Mouse (Mus musculus): ENCODE results near the gene Trp73.

Gene Trp73

DNA sequence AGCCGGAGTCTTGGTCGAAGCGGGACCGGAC, at the start of gene Trp73:
Trp73 (minus strand) TSS at position 27 of the 31 bp plus-strand sequence.
- no peak for DNase-seq (ENCODE audit: low read depth)

DNA sequence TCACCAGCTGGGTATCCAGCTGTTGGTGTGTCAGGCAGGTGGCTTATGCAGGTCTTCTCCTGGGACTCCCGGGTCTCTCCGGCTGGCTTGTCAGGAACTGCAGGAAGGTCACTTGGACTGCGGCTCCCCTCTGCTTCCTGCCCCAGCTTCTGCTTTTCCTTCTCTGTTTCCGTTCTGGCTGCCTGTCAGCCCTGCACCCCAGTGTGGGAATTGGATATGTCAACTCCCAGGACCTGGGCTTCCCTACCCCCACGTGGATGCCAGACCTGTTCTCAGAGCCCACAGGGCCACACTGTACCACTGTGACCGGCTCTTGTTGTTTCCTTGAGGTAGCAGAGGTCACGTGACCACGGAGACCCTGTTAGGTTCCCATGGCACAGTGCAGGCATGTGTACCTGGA, 48.9 kb upstream of the Trp73 start:
- DNase-seq (ENCODE audit: low read depth), result no peak

DNA sequence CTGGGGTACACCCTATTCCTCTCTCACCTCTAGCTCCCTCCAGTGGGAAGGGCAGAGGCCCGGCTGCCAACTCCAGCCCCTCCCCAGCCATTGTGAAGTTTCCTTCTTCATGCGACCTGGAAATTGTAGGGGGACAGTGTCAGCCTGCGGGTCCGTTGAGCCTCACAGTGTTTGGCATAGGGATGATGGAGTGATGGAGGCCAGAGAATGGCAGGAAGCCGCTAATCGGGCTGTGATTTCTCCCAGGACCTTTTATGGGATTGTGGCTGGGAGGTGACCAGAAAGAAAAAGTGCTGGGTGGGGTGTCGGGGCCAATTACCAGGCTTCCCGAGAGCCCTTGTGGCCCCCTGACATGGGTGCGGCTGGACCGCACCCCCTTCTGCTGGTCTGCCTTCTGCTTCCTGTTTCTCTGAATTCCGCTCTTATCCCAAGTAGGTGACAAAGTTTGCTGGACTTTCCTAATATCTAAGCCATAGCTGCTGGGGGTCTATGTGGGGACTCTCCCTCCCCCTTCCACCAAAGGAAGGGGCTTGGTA, 46.1 kb upstream of the Trp73 start:
- no peak for DNase-seq (ENCODE audit: low read depth)

DNA sequence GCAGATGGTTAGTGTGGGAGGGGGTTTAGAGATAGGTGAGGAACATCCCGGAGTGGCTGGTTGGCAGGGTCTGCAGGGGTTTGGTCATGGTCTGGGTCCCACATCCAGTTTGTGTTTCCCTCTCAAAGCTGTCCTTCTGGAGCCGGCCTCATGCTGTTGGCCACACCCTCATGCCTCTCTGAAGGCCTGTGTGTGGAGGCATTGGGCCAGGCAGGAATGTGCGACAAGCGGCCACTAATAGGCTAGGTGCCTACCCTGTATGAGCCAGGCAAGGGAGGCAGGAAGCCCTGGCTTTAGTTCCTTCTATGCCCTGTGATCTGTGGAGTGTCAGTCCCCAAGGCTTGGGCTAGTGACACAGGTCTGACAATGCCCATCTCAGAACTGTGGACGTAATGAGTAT, 45.0 kb upstream of the Trp73 start:
- no peak for DNase-seq (ENCODE audit: low read depth)

DNA sequence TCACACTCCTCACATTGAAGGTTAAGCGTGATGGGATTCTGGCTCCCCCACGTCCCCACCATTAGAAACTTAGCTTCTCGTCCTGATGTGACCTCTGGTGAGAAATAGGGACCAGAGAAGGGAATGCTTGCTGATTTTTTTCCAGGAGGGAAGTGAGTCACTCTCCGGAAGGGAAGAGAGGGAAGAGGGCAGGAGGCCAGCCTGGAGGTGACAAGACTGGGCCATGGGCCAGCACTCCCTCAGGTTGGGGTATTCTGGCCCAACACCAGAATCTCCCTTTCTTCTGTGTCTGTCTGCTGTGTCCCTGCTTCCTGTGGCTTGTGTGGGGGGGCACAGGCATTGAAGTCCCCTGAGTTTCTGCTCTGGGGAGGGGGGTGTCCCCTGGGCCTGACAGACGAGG, 43.6 kb upstream of the Trp73 start:
- no peak for DNase-seq (ENCODE audit: low read depth)

DNA sequence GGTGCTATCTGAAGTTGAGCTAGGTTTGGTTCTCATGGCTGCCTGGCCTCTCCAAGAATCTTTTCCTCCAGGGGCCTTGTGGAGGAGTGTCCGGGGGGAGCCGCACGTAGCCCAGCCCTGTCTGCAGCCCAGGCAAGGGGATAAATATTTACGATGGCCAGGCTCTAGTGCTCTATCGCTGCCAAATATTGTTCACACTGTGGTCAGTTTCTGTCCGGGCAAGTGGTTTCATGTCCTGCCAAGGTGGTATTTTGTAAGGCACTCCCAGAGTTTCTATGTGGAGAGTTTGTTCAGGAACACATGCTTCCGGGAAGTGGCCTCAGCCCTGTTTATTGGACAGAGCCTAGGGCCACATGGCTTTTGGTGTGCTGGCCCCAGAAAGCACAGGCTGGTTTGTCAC, 41.0 kb upstream of the Trp73 start:
- DNase-seq (ENCODE audit: low read depth), result no peak

DNA sequence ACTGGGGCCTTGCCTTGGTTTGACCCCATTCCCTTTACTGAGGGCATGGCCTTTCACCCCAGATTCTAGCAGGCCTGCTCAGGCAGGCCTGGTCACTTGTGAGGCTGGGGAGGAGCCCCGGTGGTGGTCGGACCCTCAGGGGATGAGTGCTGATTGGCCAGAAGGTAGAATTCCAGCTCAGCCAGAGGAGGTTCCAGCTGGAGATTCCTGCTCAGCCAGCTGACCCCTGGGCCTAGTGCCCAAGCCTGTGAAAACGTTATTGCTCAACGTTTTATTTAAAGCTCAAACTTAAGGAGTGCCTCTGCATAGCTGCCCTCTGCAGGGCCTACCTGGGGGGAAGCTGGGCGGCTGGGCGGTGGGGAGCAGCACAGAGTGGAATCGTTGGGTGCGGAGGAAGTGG, 37.2 kb upstream of the Trp73 start:
- DNase-seq (ENCODE audit: low read depth), result peak; percentile 38

DNA sequence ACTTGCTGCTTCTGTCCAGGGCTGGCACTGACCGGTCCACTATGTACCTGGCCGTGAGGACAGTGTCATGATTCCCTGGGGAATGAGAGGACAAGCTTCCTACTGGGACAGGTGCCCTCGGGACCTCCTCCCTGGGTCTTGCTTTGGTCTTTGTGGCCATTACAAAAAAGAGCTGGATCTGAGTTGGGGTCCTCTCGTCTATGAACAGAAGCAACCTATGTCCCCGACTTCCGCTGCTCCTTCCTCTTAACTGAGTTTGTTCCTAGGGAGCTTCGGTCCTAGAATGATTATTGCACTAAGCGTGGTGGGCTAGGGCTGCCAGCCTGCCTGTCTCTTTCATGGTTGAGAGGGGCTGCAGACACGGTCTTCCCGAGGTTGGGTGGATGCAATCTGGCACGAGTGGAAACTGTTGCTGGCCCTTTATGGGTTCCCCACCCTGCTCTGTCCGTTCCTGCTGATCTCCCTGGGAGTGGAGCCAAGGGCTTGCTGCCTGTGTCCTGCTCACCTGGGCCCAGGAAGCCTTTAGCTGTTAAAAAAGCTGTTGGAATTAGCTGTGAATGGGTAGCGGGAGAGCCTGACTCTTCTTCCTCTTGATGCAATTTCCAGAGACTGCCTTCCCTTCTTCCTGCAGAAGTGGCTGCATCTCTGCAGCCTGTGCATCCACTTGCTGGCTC, 32.1 kb upstream of the Trp73 start:
- no peak for DNase-seq (ENCODE audit: low read depth)

DNA sequence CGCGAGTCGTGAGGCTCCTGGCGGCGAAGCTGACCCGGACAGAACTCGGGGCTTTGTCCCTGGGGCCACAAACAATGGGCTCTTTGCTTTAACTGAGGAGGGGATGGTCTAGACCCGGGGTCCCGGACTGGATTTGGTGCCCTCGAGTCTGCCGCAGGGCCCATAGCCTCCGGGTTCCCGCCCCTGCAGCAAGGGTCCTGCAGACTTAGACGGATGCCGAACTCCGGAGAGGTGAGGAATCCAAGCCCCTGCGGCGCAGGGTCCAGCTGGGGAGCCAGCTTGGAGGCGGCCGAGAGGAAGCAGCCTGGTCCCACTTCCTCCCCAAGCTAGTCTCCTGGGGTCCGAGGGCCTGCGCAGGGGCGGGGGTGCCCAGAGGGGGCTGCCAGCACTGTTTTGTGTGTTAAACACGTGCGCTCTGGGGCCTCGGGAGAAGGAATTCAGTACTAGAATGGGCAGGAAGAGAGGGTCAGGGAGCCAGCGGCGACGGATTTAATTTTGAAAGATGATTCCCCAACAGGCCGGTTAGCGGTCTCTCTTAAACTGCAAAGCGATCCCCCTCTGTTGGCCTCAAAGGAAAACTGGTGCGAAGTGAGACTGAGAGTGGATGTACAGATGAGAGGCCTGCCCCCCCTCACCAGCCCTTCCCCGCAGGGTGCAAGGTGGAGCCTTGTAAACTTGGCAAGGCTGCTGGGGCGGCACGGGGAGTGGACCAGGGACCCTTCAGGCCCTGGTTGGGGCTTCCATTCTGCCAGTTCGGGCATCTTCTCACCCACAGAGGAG, 31.3 kb upstream of the Trp73 start:
- DNase-seq (ENCODE audit: low read depth), result no peak

DNA sequence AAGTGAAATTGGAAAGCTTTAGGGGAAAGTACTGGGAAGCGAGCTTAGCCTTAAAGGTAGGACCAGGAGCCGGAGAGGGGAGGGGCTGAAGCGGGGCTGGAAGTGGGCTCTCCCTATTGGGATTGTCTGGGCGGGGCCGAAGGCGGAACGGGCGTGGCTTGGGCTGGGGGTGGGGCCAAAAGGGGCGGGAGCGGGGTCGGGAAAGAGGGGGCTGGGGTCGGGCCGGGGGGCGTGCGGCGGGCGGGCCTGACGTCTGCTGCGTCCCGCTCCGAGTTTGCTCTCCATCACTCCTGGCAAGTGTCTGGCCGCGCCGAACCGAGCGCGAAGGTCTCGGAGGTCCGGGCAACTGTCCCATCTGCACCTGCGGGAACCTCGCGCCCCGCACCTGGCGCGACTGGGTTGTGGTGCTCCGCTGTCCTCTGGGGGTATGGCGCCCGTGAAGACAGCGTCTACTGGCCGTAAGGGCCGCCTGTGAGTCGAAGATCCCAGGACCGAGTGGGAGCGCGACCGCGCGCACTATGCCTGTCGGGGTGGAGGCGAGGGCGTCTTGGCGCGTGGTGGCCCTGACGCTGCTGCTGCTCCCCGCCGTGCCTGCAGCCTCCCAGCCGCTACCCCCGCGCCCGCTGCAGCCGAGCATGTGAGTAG, 30.6 kb upstream of the Trp73 start, which contains the start of gene Megf6:
Megf6 (plus strand) TSS at position 225 of the 645 bp plus-strand sequence.
- DNase-seq (ENCODE audit: low read depth), result no peak

DNA sequence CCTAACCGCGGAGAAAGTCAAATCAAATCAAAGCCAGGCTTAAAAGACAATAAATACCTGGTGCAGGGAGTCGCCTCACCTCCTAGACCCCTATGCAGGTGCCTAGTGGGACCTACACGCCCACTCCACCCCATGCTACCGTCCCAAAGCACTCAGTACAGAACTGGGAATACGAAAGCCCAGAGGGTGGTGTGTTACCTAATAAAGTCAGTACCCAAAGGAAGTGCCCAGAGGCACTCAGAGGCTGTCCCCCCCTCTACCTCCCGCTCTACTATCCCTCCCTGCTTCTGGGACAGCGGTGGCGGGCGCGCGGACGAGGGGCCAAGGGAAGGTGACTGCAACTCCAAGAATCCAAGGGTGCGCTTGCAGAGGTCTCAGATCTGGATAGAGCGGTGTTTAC, 30.0 kb upstream of the Trp73 start:
- DNase-seq (ENCODE audit: low read depth), result no peak

DNA sequence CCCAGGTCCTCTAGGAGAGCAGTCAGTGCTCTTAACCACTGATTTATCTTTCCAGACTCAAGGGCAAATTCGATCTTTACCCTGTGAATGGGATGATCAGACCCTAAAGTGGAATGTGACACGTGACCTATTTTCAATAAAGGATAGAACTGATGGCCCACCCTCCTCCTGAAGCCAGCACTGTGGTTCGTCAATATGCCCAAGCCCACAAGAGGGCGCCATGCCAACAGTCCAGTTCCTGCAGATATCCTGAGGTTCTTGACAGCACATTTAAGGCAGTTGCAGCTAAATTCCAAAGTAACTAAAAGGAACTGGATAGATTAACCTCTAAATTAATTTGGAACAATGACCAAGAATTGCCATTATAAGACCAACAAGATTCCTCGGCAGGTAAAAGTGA, 27.0 kb upstream of the Trp73 start:
- no peak for DNase-seq (ENCODE audit: low read depth)

DNA sequence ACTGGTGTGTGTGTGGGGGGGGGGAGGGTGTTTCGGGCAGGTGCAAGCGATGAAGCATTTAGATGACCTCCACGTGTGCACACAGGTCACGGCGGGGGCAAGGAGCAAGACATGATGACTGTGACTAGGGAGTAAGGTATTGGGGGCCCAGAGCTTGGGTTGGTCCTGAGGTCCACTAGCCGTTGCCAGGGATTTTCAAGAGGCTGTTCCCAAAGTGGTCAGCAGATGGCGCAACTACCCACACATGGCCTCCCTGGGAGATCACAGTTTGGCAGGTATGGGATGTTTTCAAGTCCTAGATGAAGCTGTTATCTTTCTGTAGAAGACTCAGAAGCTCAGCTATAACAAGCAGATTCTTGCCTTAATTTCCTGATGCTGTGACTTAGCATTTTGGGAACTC, 23.3 kb upstream of the Trp73 start:
- DNase-seq (ENCODE audit: low read depth), result no peak

DNA sequence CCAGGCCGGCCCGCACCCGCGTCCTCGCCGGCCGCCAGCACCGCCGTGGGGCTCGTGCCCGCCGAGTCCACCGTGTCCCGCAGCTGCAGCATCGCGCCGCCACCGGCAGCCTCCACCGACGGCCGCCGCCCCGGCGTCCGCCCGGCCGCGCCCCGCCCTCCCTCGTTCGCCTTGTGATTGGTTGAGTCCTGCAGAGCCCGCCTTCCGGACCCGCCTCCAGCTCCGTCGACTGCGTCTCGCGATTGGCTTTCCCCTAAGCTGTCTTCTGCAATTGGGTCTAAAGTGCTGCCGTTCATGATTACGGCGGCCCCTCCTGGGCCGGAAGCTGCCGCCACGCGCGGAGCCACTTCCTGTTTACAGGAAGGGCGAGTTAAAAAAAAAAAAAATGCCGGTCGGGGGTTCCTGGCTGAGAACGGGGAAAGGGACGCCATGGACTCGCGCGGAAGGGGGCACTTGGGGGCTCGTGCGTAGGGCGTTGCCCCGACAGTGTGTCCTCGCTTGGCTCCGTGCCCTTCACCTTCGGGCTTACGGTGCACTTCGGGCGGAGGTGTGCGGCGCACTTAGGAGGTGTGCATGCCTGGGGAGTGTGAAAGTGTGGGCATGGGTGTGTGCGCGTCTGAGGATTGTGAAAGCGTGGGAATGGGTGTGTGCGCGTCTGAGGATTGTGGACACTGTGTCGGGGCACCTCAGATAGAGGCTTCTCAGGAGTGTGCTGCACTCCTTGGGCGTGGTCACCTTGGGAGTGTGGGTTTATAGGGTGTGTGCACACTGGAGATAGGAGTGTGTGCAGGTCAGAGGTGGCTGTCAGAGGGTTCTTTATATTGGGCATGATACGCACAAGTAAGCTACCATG, 20.8 kb upstream of the Trp73 start, which contains the start of gene Tprgl:
Tprgl (minus strand) TSS at position 129 of the 853 bp plus-strand sequence.
- DNase-seq (ENCODE audit: low read depth), result peak; percentile 90

DNA sequence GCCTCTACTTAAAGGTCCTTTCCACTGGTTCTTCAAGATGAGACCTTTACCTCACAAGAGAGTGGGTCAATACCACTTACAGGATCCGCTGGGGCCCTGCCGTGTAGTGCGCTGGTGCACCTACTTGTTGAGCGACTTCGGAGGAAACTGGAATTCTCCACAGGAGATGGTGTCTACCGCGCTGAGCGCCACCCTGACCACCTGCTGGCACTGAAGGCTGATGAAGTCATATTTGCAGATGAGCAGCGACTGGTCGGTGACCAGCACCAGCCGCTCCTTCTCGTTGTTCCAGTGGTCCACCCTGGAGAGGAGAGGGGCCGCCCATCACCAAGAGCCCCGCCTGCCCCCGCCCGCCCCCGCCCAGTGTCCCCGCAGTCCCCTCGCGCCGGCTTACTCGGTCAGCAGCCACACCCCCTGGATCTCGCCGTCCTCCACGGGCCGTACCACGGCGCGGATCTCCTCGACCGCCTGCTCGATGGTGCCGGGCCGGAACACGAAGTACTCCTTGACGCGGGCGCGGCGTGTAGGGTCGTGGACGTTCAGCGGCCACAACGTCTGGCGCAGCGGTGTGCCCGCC, 20.0 kb upstream of the Trp73 start:
- DNase-seq (ENCODE audit: low read depth), result no peak

DNA sequence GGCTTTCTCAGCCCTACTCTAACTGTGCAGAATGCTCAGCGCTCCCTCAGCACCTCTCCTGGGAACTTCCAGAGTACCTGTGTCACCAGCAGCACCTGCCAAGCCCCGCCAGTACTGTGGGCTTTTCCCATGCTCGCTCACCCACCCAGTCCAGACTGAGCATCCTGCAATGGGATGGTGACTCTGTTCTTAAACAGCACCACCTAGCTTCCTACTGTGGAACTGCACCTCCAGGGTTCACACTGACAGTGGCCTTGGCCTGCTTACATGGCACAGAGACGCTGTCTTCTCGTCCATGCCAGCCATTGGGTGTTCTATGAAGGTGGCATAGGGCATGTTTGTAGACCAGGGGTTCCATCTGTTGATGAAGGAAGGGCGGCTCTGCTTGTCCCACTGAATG, 19.0 kb upstream of the Trp73 start:
- peak; percentile 59 for DNase-seq (ENCODE audit: low read depth)

DNA sequence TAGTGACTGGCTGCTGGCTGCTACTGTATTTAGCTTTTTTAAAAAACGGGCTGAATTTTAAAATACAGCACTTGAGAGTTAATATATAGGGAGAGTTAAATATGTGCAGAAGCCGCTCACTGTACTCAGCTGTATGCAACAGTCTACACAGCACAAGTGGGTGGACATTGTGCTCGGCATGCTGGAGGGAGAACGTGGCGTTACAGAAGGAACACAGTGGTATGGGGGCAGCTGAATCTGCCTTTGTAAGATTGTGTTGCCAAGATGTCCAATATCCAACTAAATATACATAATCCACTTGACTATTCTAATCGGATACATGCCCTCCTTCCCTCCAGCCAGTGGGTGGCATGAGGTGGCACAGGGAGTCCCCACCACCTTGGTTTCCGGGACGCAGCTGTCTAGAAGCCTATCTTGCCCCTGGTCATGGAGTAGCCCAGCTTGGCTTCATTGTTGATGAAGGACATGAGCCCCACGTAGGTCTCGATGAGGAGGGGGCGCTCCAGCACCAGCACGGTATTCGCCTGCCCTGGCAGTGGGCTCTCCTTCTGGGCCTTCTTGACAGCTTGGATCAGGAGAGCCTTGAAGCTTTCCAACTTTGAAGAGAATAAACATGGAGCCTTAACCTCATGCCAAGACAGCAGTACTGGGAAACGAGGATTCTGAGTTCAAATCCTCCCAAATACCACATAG, 18.1 kb upstream of the Trp73 start:
- DNase-seq (ENCODE audit: low read depth), result no peak

DNA sequence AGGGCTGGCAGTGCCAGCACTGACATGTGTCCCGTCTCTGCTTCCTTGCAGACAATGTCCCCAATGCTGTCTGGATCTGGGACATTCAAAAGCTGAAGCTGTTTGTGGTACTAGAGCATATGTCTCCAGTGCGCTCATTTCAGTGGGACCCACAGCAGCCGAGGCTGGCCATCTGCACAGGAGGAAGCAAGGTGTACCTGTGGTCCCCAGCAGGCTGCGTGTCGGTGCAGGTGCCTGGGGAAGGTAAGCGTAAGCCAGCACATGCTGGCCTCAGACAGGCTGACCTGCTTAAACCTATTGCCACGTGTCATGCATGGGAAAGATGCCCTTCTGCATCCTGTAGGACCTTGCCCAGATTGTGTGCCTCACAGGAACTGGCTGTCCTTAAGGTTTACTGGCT, 16.0 kb upstream of the Trp73 start:
- DNase-seq (ENCODE audit: low read depth), result no peak

DNA sequence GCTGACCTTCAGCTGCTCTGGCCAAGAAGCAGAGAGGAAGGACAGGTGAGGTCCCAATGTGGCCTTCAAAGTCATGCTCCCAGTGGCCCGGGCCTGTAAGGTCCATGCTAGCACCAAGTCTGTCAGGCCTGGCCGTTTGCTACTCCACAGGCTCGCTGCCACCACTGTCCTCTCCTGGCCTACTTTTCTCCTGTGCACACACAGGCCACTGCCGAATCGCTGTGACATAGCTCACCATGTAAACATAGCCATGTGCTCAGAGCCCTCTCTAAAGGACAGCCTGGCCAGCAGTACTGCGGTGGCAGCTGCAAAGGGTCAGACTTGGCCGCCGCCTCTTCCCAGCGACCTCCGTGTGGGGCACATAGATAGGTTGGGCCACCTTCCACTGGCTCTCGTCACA, 14.1 kb upstream of the Trp73 start:
- DNase-seq (ENCODE audit: low read depth), result no peak

DNA sequence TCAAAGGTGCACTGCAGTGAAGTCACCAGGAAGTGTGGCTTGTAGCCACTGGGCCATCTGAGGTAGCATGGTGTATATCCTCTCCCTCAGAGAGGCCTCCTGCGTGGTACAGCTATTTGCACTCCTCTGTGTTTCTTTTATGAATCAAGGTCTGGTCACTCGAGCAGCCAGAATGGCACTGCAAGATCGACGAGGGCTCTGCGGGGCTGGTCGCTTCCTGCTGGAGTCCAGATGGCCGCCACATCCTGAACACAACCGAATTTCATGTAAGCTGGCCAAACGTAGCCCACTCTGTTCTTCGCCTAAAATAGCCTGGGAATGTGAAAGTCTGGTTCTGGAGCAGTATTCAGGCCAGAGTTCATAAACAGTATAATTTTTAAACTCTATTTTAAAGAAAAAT, 6.3 kb upstream of the Trp73 start:
- no peak for DNase-seq (ENCODE audit: low read depth)

DNA sequence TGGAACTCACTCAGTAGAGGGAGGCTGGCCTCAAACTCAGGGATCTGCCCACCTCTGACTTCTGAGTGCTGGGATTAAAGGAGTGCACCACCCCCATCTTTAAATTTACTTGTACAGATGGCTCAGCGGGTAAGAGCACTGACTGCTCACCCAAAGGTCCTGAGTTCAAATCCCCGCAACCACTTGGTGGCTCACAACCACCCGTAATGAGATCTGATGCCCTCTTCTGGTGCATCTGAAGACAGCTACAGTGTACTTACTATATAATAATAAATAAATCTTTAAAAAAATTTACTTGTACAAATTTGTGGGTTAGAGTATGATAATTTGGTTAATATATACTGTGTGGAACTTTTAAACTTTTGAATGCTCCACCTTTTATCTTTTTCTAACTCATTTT, 4.7 kb upstream of the Trp73 start:
- DNase-seq (ENCODE audit: low read depth), result no peak
